Mouse (Mus musculus): Measurements from ENCODE around the gene Sema6d.

GRCm38 (mm10) chr2:124561668-124562067, 471.9 kb downstream of the Sema6d start:
- no peak for TF ChIP-seq CTCF (IDR thresholded peaks at IDR 0.05; ENCODE audit: low read depth, low read length)
- no peak for TF ChIP-seq POLR2A (IDR thresholded peaks at IDR 0.05; ENCODE audit: insufficient read depth, low read length)

All from ES-Bruce4 (cell line).